Mouse (Mus musculus): ENCODE measurements around the gene Trpm3.

DNA sequence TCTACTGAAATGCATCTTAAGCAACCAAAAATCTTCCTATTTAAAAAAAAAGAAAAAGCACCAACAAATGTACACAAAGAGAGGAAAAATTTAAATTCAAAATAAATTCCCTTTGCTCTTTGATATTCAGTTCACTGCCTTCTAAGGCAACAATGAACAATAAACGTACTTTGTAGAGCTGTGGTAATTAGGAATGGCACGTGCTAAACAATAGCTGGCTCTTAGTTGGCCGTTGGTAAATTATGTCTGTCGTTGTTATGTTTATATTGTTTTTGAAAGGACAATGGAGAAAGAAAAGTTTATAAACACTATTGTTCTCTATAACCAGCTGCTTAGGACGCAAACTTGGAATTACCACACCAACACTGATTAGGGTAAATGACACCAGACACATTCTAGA lies 782.1 kb downstream of the Trpm3 start:
- TF ChIP-seq CTCF (IDR thresholded peaks at IDR 0.05; ENCODE audit: low read depth, low read length): no peak
- no peak for TF ChIP-seq POLR2A (IDR thresholded peaks at IDR 0.05; ENCODE audit: extremely low read depth, insufficient read depth, low read length)

All from liver, adult 2 months (tissue).